Mouse (Mus musculus) kidney, postnatal 0 days (tissue): ENCODE measurements at regions not wholly inside any gene's neighbourhood (a gene's known extent, or its start where the extent isn't known, plus 50 kb on each side); places are given as distances from the start of the nearest gene placed in this dataset.

Experiments used
- ATAC-seq: fragments of 200-750 bp; cut with Nextera tagmentation; replicated peaks from 2 replicates; pipeline ENCODE4 v1.8.0; 2017; ENCODE audit warnings: low read depth, moderate number of reproducible peaks, moderate TSS enrichment, moderate library complexity; ENCODE audit not compliant: low FRiP score
- DNase-seq: peaks from one replicate; pipeline ENCODE4 v3.0.0-alpha.2; 2016; ENCODE audit warnings: low spot score
- H3K27ac ChIP-seq: fragments of 300-500 bp; sonication (generic); 2 replicates; pipeline ENCODE4 v1.5.1; 2014; ENCODE audit warnings: mild to moderate bottlenecking
- H3K27me3 ChIP-seq: fragments of 300-500 bp; sonication (generic); 2 replicates; pipeline ENCODE4 v1.6.1; 2014; ENCODE audit warnings: low read length, mixed read lengths; ENCODE audit not compliant: insufficient read depth
- H3K36me3 ChIP-seq: fragments of 300-500 bp; sonication (generic); 2 replicates; pipeline ENCODE4 v1.6.1; 2014; ENCODE audit warnings: low read length, mixed read lengths; ENCODE audit not compliant: insufficient read depth
- H3K4me1 ChIP-seq: fragments of 300-500 bp; sonication (generic); replicated peaks from 2 replicates; pipeline ENCODE4 v1.6.1; 2014; ENCODE audit warnings: antibody characterized with exemption, low read length, mixed read lengths; ENCODE audit not compliant: insufficient read depth
- H3K4me2 ChIP-seq: fragments of 300-500 bp; sonication (generic); 2 replicates; pipeline ENCODE4 v1.6.1; 2014; ENCODE audit warnings: mild to moderate bottlenecking, low read length, moderate library complexity, mixed read lengths
- H3K4me3 ChIP-seq: fragments of 300-500 bp; sonication (generic); replicated peaks from 2 replicates; pipeline ENCODE4 v1.5.1; 2014; ENCODE audit warnings: low read depth, low read length
- H3K9ac ChIP-seq: fragments of 300-500 bp; sonication (generic); 2 replicates; pipeline ENCODE4 v1.6.1; 2014; ENCODE audit warnings: low read depth, low read length
- H3K9me3 ChIP-seq: fragments of 300-500 bp; sonication (generic); replicated peaks from 2 replicates; pipeline ENCODE4 v1.6.1; 2016; ENCODE audit warnings: low read length, inconsistent platforms, mixed read lengths
- CTCF ChIP-seq: IDR thresholded peaks from 2 replicates; pipeline ENCODE4 v1.5.1; 2016; ENCODE audit warnings: antibody characterized with exemption, low read depth, mild to moderate bottlenecking, moderate library complexity
- WGBS: fragments of 180-500 bp; shearing (Covaris S2); extraction: QIAGEN DNeasy Blood & Tissue Kit; methylation state at CpG from one replicate; pipeline ENCODE4 v1.1.7; 2014; 5-methylcytosine and 5-hydroxymethylcytosine counted together

- 96% methylated on average over 1 of the region's 1 CpGs for WGBS
These were observed 394.2 kb upstream of the Hs6st1 start for GRCm38 (mm10) chr1:35673992-35674391.

GRCm38 (mm10) chr1:35682511-35682949 lies 385.7 kb upstream of the Hs6st1 start:
- no peaks in the 10 kb centered on the region for H3K4me1 ChIP-seq
- no peak for DNase-seq
- H3K27me3 ChIP-seq, result no peaks in the 10 kb centered on the region
- no peak overlapping the region for H3K4me3 ChIP-seq
- H3K4me2 ChIP-seq, result no peak overlapping the region
- WGBS, result 78% methylated on average over 8 of the region's 8 CpGs
- no peak overlapping the region for H3K9ac ChIP-seq
- no peaks in the 10 kb centered on the region for H3K36me3 ChIP-seq
- TF ChIP-seq CTCF, result no peak
- H3K27ac ChIP-seq, result no peak overlapping the region
- H3K9me3 ChIP-seq, result no peaks in the 10 kb centered on the region
- ATAC-seq, result no peak

More at GRCm38 (mm10) chr1:35673992-35674391, 394.2 kb upstream of the Hs6st1 start:
- no peak overlapping the region for H3K4me2 ChIP-seq
- no peaks in the 10 kb centered on the region for H3K4me1 ChIP-seq
- no peaks in the 10 kb centered on the region for H3K9me3 ChIP-seq
- H3K27ac ChIP-seq, result no peak overlapping the region
- no peak overlapping the region for H3K4me3 ChIP-seq
- no peak for ATAC-seq
- no peaks in the 10 kb centered on the region for H3K36me3 ChIP-seq
- no peak for TF ChIP-seq CTCF
- no peaks in the 10 kb centered on the region for H3K27me3 ChIP-seq
- H3K9ac ChIP-seq, result no peak overlapping the region
- DNase-seq, result no peak

- peak; percentile 17 for DNase-seq
- H3K4me1 ChIP-seq, result no peaks in the 10 kb centered on the region
- WGBS, result 41% methylated on average over 6 of the region's 6 CpGs
- H3K27me3 ChIP-seq, result no peaks in the 10 kb centered on the region
- no peak overlapping the region for H3K4me2 ChIP-seq
- no peaks in the 10 kb centered on the region for H3K9me3 ChIP-seq
- ATAC-seq, result peak; percentile 59; the same call in 1 of the 2 replicates
- H3K4me3 ChIP-seq, result no peak overlapping the region
- no peak overlapping the region for H3K27ac ChIP-seq
- TF ChIP-seq CTCF, result 0 out of 2 replicates have a peak, but pooled peaks have one; percentile 6
- no peaks in the 10 kb centered on the region for H3K36me3 ChIP-seq
- H3K9ac ChIP-seq, result no peak overlapping the region
These were observed 382.5 kb upstream of the Hs6st1 start for GRCm38 (mm10) chr1:35685651-35686050.

- no peak for DNase-seq
- Histone ChIP-seq H3K4me1 (no peaks in the 10 kb centered on the region), H3K9me3 (no peaks in the 10 kb centered on the region), H3K36me3 (no peaks in the 10 kb centered on the region), H3K27me3 (no peaks in the 10 kb centered on the region), H3K4me3 (no peak overlapping the region), H3K9ac (no peak overlapping the region), H3K27ac (no peak overlapping the region), H3K4me2 (no peak overlapping the region)
- no peak for ATAC-seq
- TF ChIP-seq CTCF, result no peak
- WGBS, result 42% methylated on average over 3 of the region's 3 CpGs
These were observed 373.9 kb upstream of the Hs6st1 start for GRCm38 (mm10) chr1:35694349-35694748.

GRCm38 (mm10) chr1:35694775-35695591 lies 373.2 kb upstream of the Hs6st1 start:
- DNase-seq (no peak), ATAC-seq (no peak)
- no peak for TF ChIP-seq CTCF
- H3K4me2 ChIP-seq, result no peak overlapping the region
- 69% methylated on average over 15 of the region's 15 CpGs for WGBS
- no peak overlapping the region for H3K27ac ChIP-seq
- H3K36me3 ChIP-seq, result no peaks in the 10 kb centered on the region
- H3K27me3 ChIP-seq, result no peaks in the 10 kb centered on the region
- no peaks in the 10 kb centered on the region; the same call in 1 of the 2 replicates for H3K9me3 ChIP-seq
- no peak overlapping the region for H3K4me3 ChIP-seq
- no peak overlapping the region for H3K9ac ChIP-seq
- H3K4me1 ChIP-seq, result no peaks in the 10 kb centered on the region

- Histone ChIP-seq H3K9ac (no peak overlapping the region), H3K4me1 (no peaks in the 10 kb centered on the region), H3K9me3 (no peaks in the 10 kb centered on the region; the same call in 1 of the 2 replicates), H3K4me2 (no peak overlapping the region), H3K27ac (no peak overlapping the region), H3K27me3 (no peaks in the 10 kb centered on the region), H3K36me3 (no peaks in the 10 kb centered on the region), H3K4me3 (no peak overlapping the region)
- TF ChIP-seq CTCF, result no peak
- ATAC-seq (no peak), DNase-seq (no peak)
- WGBS, result 24% methylated on average over 4 of the region's 4 CpGs
These were observed 371.0 kb upstream of the Hs6st1 start for GRCm38 (mm10) chr1:35697218-35697617.
